Mouse (Mus musculus) heart, embryonic 14.5 days (tissue): ENCODE measurements at regions not wholly inside any gene's neighbourhood (a gene's known extent, or its start where the extent isn't known, plus 50 kb on each side); places are given as distances from the start of the nearest gene placed in this dataset.
"Not testable (repeated sequence)": the region's sequence is repeated elsewhere in the genome, so short reads cannot be mapped to it uniquely, and the experiment has no call there.

Experiments
- ATAC-seq: fragments of 200-750 bp; cut with Nextera tagmentation; 2 replicates; pipeline ENCODE4 v1.8.0; 2017; ENCODE audit warnings: low read depth, moderate TSS enrichment; ENCODE audit not compliant: insufficient number of reproducible peaks, insufficient read depth, low FRiP score
- H3K27ac ChIP-seq, 2 experiments: fragments of 200-500 bp in 1 of 2; fragments of 300-500 bp in 1 of 2; sonication (generic) in 1 of 2; replicated peaks in 1 of 2; 2 replicates each; pipeline ENCODE4 v1.5.1; 2012 to 2014; ENCODE audit warnings: low read depth in 2 of 2, low read length in 2 of 2, control low read depth in 1 of 2, mild to moderate bottlenecking in 1 of 2, mixed read lengths in 1 of 2; ENCODE audit not compliant: control insufficient read depth in 1 of 2, insufficient read depth in 1 of 2
- H3K27me3 ChIP-seq: fragments of 300-500 bp; sonication (generic); 2 replicates; pipeline ENCODE4 v1.6.1; 2014; ENCODE audit warnings: mild to moderate bottlenecking, low read length, control low read depth; ENCODE audit not compliant: control insufficient read depth, insufficient read depth
- H3K36me3 ChIP-seq: fragments of 300-500 bp; sonication (generic); 2 replicates; pipeline ENCODE4 v1.6.1; 2014; ENCODE audit warnings: mild to moderate bottlenecking, control low read depth, low read length, mixed read lengths; ENCODE audit not compliant: control insufficient read depth, insufficient read depth
- H3K4me1 ChIP-seq, 2 experiments: fragments of 200-500 bp in 1 of 2; fragments of 300-500 bp in 1 of 2; sonication (generic) in 1 of 2; 2 replicates each; pipeline ENCODE4 v1.6.1; 2012 to 2014; ENCODE audit warnings: low read length in 2 of 2, control low read depth in 1 of 2, mixed read lengths in 1 of 2; ENCODE audit not compliant: control insufficient read depth in 2 of 2, insufficient read depth in 2 of 2
- H3K4me2 ChIP-seq: fragments of 300-500 bp; sonication (generic); 2 replicates; pipeline ENCODE4 v1.6.1; 2014; ENCODE audit warnings: mild to moderate bottlenecking, low read length
- H3K4me3 ChIP-seq, 2 experiments: fragments of 200-500 bp in 1 of 2; fragments of 300-500 bp in 1 of 2; sonication (generic) in 1 of 2; 2 replicates each; pipeline ENCODE4 v1.5.1; 2012 to 2014; ENCODE audit warnings: low read length in 2 of 2, mild to moderate bottlenecking in 2 of 2, control low read depth in 1 of 2, low read depth in 1 of 2, moderate library complexity in 1 of 2; ENCODE audit not compliant: control insufficient read depth in 1 of 2, insufficient read depth in 1 of 2
- H3K9ac ChIP-seq: fragments of 300-500 bp; sonication (generic); 2 replicates; pipeline ENCODE4 v1.6.1; 2014; ENCODE audit warnings: mild to moderate bottlenecking, low read length
- H3K9me3 ChIP-seq: fragments of 300-500 bp; sonication (generic); 2 replicates; pipeline ENCODE4 v1.6.1; 2016; ENCODE audit warnings: low read length, control low read depth; ENCODE audit not compliant: control insufficient read depth
- WGBS: fragments of 180-500 bp; shearing (Covaris S2); extraction: QIAGEN DNeasy Blood & Tissue Kit; methylation state at CpG from one replicate; pipeline ENCODE4 v1.1.7; 2014; 5-methylcytosine and 5-hydroxymethylcytosine counted together

GRCm38 (mm10) chr13:72326201-72326600, 302.4 kb upstream of the Irx2 start:
- H3K4me1 ChIP-seq: peaks cover 5 to 10% of the 10 kb centered on the region in 2 experiments; a peak in 3 of 4 replicates
- H3K9me3 ChIP-seq, H3K4me2 ChIP-seq, H3K36me3 ChIP-seq, ATAC-seq, H3K27ac ChIP-seq, H3K27me3 ChIP-seq, H3K4me3 ChIP-seq, H3K9ac ChIP-seq: not testable (repeated sequence)
- 91% methylated on average over 1 of the region's 1 CpGs for WGBS

GRCm38 (mm10) chr13:72345647-72346133, 282.9 kb upstream of the Irx2 start:
- no peak overlapping the region for H3K9ac ChIP-seq
- ATAC-seq: no peak
- WGBS: 22% methylated on average over 6 of the region's 6 CpGs
- no peak overlapping the region for H3K4me2 ChIP-seq
- no peaks in the 10 kb centered on the region for H3K27me3 ChIP-seq
- no peak overlapping the region for H3K27ac ChIP-seq
- no peaks in the 10 kb centered on the region for H3K4me1 ChIP-seq
- H3K36me3 ChIP-seq: no peaks in the 10 kb centered on the region
- no peaks in the 10 kb centered on the region for H3K9me3 ChIP-seq
- no peak overlapping the region for H3K4me3 ChIP-seq

GRCm38 (mm10) chr13:72346207-72346943, 282.2 kb upstream of the Irx2 start:
- H3K4me1 ChIP-seq: no peaks in the 10 kb centered on the region
- H3K9ac ChIP-seq: no peak overlapping the region
- no peak overlapping the region for H3K4me3 ChIP-seq
- H3K4me2 ChIP-seq: no peak overlapping the region
- H3K9me3 ChIP-seq: no peaks in the 10 kb centered on the region
- ATAC-seq: no peak
- no peaks in the 10 kb centered on the region for H3K27me3 ChIP-seq
- 44% methylated on average over 21 of the region's 21 CpGs for WGBS
- no peaks in the 10 kb centered on the region for H3K36me3 ChIP-seq
- no peak overlapping the region for H3K27ac ChIP-seq

GRCm38 (mm10) chr13:72346944-72347586, 281.6 kb upstream of the Irx2 start:
- Histone ChIP-seq H3K36me3 (no peaks in the 10 kb centered on the region), H3K4me2 (no peak overlapping the region), H3K4me1 (no peaks in the 10 kb centered on the region), H3K9ac (no peak overlapping the region), H3K27ac (no peak overlapping the region), H3K4me3 (no peak overlapping the region), H3K27me3 (no peaks in the 10 kb centered on the region), H3K9me3 (no peaks in the 10 kb centered on the region)
- ATAC-seq: no peak
- 90% methylated on average over 14 of the region's 14 CpGs for WGBS

- H3K9ac ChIP-seq: no peak overlapping the region
- H3K9me3 ChIP-seq: no peaks in the 10 kb centered on the region
- no peak for ATAC-seq
- H3K4me1 ChIP-seq: no peaks in the 10 kb centered on the region
- H3K4me2 ChIP-seq: no peak overlapping the region
- H3K36me3 ChIP-seq: no peaks in the 10 kb centered on the region
- WGBS: 75% methylated on average over 18 of the region's 18 CpGs
- H3K27me3 ChIP-seq: no peaks in the 10 kb centered on the region
- no peak overlapping the region for H3K27ac ChIP-seq
- H3K4me3 ChIP-seq: no peak overlapping the region
Observed at GRCm38 (mm10) chr13:72352641-72353181, 275.9 kb upstream of the Irx2 start.

- WGBS: 85% methylated on average over 1 of the region's 1 CpGs
- no peak overlapping the region for H3K27ac ChIP-seq
- no peak for ATAC-seq
Observed at GRCm38 (mm10) chr13:72355297-72355696, 273.3 kb upstream of the Irx2 start.

GRCm38 (mm10) chr13:72355821-72356220, 272.8 kb upstream of the Irx2 start:
- WGBS: 82% methylated on average over 3 of the region's 3 CpGs

More at GRCm38 (mm10) chr13:72355297-72355696, 273.3 kb upstream of the Irx2 start:
- H3K9ac ChIP-seq: no peak overlapping the region
- no peaks in the 10 kb centered on the region for H3K36me3 ChIP-seq
- H3K4me1 ChIP-seq: no peaks in the 10 kb centered on the region
- H3K4me3 ChIP-seq: no peak overlapping the region
- H3K27me3 ChIP-seq: no peaks in the 10 kb centered on the region
- no peak overlapping the region for H3K4me2 ChIP-seq
- H3K9me3 ChIP-seq: no peaks in the 10 kb centered on the region

More at GRCm38 (mm10) chr13:72355821-72356220, 272.8 kb upstream of the Irx2 start:
- Histone ChIP-seq H3K36me3 (no peaks in the 10 kb centered on the region), H3K9me3 (no peaks in the 10 kb centered on the region), H3K4me1 (no peaks in the 10 kb centered on the region), H3K4me2 (no peak overlapping the region), H3K4me3 (no peak overlapping the region), H3K27ac (no peak overlapping the region), H3K27me3 (no peaks in the 10 kb centered on the region), H3K9ac (no peak overlapping the region)
- ATAC-seq: no peak
